Mouse (Mus musculus) liver, embryonic 13.5 days (tissue): ENCODE data around the gene Hsd17b13. TPM values are rescaled to one million over a fixed set of nuclear protein-coding genes. Genes with fewer than 3 reads are reported as not detected.
A peak's percentile ranks its signal among the peaks of the same experiment; 100 is the strongest.
"Not testable (repeated sequence)": the region's sequence is repeated elsewhere in the genome, so short reads cannot be mapped to it uniquely, and the experiment has no call there.

ENCODE experiments used
- ATAC-seq: fragments of 200-750 bp; cut with Nextera tagmentation; 2 replicates; pipeline ENCODE4 v1.8.0; 2017; ENCODE audit warnings: low read depth, mild to moderate bottlenecking, moderate number of reproducible peaks, moderate library complexity
- DNase-seq: peaks from one replicate; pipeline ENCODE4 v3.0.0; 2022
- H3K27ac ChIP-seq: fragments of 300-500 bp; sonication (generic); 2 replicates; pipeline ENCODE4 v1.5.1; 2015; ENCODE audit warnings: moderate library complexity, mild to moderate bottlenecking, inconsistent platforms
- H3K27me3 ChIP-seq: fragments of 300-500 bp; sonication (generic); 2 replicates; pipeline ENCODE4 v1.6.1; 2015; ENCODE audit warnings: mild to moderate bottlenecking, inconsistent platforms
- H3K36me3 ChIP-seq: fragments of 300-500 bp; sonication (generic); 2 replicates; pipeline ENCODE4 v1.6.1; 2015; ENCODE audit warnings: mild to moderate bottlenecking, inconsistent platforms
- H3K4me1 ChIP-seq: fragments of 300-500 bp; sonication (generic); replicated peaks from 2 replicates; pipeline ENCODE4 v1.6.1; 2015; ENCODE audit warnings: inconsistent platforms
- H3K4me2 ChIP-seq: fragments of 300-500 bp; sonication (generic); 2 replicates; pipeline ENCODE4 v1.6.1; 2015; ENCODE audit warnings: inconsistent platforms, mild to moderate bottlenecking, moderate library complexity
- H3K4me3 ChIP-seq: fragments of 300-500 bp; sonication (generic); replicated peaks from 2 replicates; pipeline ENCODE4 v1.5.1; 2015; ENCODE audit warnings: mild to moderate bottlenecking, inconsistent platforms
- H3K9ac ChIP-seq: fragments of 300-500 bp; sonication (generic); 2 replicates; pipeline ENCODE4 v1.6.1; 2015; ENCODE audit warnings: mild to moderate bottlenecking, inconsistent platforms
- H3K9me3 ChIP-seq: fragments of 300-500 bp; sonication (generic); replicated peaks from 2 replicates; pipeline ENCODE4 v1.6.1; 2016; ENCODE audit warnings: inconsistent platforms
- WGBS: fragments of 180-500 bp; shearing (Covaris S2); methylation state at CpG from one replicate; pipeline ENCODE4 v1.1.7; 2015; ENCODE audit not compliant: insufficient replicate concordance; 5-methylcytosine and 5-hydroxymethylcytosine counted together
- polyA plus RNA-seq: library from polyadenylated mRNA; unstranded; fragments of >200 nt; fragmentation: Nextera tagmentation; extraction: Ambion mirVana; gene quantifications from 2 replicates; pipeline ENCODE4 v1.2.1, GENCODE M21; 2015

Hsd17b13 gene
- 1.3 and 1.9 TPM in 2 replicates for polyA plus RNA-seq

DNA sequence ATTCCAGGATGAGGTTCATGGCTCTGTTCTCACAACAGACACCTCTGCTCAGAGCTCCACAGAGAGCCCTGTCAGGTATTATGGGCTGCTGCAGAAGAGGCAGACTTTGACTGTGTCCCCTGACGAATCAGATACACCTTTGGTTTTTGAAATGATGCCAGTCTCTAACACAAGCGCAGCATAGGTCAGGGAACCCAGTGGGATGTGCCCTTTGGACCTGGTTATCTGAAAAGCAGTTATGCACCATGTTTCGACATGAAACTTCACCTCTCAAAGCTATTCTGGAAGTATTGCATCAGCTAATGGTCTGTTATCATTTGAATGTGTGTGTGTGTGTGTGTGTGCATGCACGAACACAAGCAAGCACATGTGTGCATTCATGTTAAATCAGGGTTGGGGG lies at the start of gene Hsd17b13:
TSS of gene Hsd17b13 (minus strand) at position 114 of the 400 bp plus-strand sequence.
- DNase-seq = no peak
- Histone ChIP-seq H3K4me3 (no peak within 1 kb of the TSS), H3K4me1 (no peaks in the 10 kb centered on the region; the same call in 1 of the 2 replicates), H3K36me3 (no peaks in the 10 kb centered on the region), H3K9me3 (no peaks in the 10 kb centered on the region), H3K27me3 (peaks cover 15% of the 10 kb centered on the region), H3K4me2 (no peak within 1 kb of the TSS), H3K9ac (no peak within 1 kb of the TSS), H3K27ac (no peak within 1 kb of the TSS)
- 0 out of 2 replicates have a peak, but pooled peaks have one; percentile 39 for ATAC-seq
- WGBS = 50% methylated on average over 4 of the region's 4 CpGs

DNA sequence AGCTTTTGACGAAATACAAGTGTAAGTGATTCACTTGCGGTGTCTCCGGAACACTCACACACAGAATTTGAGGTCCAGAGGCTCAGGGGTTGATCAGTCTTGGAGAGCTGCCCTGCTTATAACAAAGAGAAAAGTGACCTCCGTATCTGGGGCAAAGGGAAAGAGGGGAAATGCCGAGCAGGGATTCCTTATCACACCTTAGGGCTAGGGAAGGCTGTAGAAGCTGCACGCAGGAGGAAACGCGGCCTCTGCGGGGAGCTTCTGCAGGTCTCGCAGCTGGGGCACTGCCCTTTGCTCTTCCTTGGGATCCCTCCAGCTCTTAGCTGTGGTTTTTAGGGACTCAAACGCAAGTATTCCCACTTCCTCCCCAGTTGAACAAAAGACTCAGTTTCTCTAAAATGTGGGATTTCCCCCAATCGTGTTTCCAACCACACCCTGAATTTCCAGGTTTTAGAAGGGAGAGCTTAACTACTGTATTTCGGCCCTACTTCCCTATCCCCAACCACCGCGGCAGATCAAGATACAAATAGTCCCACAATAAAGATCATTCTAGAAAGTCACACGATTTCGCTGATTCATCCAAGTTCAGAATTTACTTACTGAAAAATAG lies 48.1 kb upstream of the Hsd17b13 start:
- Histone ChIP-seq H3K9ac (no peak overlapping the region; the same call in 1 of the 2 replicates), H3K4me1 (peaks cover 41% of the 10 kb centered on the region), H3K9me3 (no peaks in the 10 kb centered on the region), H3K36me3 (no peaks in the 10 kb centered on the region), H3K27me3 (no peaks in the 10 kb centered on the region), H3K4me2 (peak overlapping the region; percentile 47), H3K4me3 (0 out of 2 replicates have a peak overlapping the region, but pooled peaks have one; percentile 9), H3K27ac (no peak overlapping the region)
- no peak for ATAC-seq
- 19% methylated on average over 17 of the region's 17 CpGs for WGBS
- DNase-seq = no peak

DNA sequence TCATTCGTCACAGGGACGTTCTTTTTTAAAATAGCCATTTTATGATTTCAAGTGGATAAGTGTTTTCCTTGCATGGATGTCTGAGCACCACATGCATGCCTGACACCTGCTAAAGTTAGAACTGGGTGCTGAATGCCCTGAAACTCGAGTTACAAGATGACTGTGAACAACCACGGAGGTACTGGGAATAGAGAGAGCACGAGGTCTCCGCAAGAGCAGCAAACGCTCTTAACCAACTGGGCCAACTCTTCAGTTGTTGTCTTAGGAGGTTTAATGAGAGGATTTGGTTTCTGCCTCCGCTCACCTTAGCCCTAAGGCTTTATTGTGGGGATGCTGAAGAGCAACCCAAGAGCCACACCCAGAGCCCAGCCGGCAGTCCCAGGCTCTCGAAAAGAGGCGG lies 47.6 kb upstream of the Hsd17b13 start:
- ATAC-seq (no peak), DNase-seq (no peak)
- no peak overlapping the region for H3K4me3 ChIP-seq
- WGBS = 70% methylated on average over 11 of the region's 11 CpGs
- no peak overlapping the region for H3K27ac ChIP-seq
- H3K9ac ChIP-seq = no peak overlapping the region
- H3K4me2 ChIP-seq = 0 out of 2 replicates have a peak overlapping the region, but pooled peaks have one; percentile 47
- no peaks in the 10 kb centered on the region for H3K27me3 ChIP-seq
- H3K9me3 ChIP-seq = no peaks in the 10 kb centered on the region
- no peaks in the 10 kb centered on the region for H3K36me3 ChIP-seq
- H3K4me1 ChIP-seq = peaks cover 46% of the 10 kb centered on the region

DNA sequence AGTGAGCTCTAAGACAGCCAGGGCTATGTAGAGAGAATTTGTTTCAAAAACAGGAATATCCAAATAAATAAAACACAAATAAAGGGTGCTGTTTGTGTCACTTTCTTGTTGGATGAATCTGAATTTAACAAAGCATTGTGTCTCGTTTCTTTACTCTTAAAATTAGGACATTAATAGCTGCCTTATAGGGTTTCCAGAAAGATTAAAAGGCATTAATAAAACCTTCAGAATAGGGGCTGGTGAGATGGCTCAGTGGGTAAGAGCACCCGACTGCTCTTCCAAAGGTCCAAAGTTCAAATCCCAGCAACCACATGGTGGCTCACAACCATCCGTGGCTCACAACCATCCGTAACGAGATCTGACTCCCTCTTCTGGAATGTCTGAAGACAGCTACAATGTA lies 47.0 kb upstream of the Hsd17b13 start:
- H3K4me2 ChIP-seq, H3K27me3 ChIP-seq, H3K36me3 ChIP-seq, H3K9ac ChIP-seq, ATAC-seq, H3K9me3 ChIP-seq, H3K4me3 ChIP-seq, H3K27ac ChIP-seq, DNase-seq: not testable (repeated sequence)
- H3K4me1 ChIP-seq = peaks cover 51% of the 10 kb centered on the region
- 70% methylated on average over 5 of the region's 5 CpGs for WGBS

DNA sequence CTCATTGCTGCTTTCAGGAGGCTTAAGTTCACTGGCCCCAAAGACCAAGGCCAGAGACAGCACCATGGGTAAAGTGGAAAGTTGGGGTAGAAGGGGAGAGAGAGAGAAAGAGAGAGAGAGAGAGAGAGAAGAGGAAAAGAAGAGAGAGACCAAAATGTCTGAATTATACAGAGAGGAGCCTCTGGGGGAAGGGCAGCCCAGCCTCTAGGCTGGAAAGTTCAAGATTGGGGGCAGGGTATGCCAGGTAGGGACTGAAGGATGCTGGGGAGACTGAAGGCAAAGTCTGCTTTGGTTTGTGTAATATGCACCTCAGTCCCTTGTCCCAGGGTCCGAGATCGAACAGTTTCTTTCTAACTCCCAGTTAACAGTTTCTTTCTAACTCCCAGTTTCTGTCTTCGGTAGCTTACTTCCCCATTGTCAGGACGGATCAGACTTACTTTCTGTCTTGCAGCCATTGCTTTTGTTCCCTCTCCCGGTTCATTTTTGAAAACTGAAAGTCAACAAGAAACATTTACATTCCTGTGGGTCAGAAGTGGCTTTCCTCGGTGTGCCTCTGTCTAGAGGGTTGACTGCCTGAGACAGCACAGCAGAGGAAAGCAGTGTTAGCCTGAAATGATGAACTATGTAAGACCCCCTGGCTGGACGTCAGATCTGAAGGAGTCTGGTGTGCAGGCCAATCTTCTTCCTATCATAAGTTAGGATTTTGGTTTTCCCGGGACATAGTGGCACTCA lies 46.2 kb upstream of the Hsd17b13 start:
- no peak overlapping the region for H3K9ac ChIP-seq
- ATAC-seq (no peak), DNase-seq (no peak)
- H3K9me3 ChIP-seq = no peaks in the 10 kb centered on the region
- no peaks in the 10 kb centered on the region for H3K27me3 ChIP-seq
- peak overlapping the region; percentile 18 for H3K4me2 ChIP-seq
- H3K27ac ChIP-seq = no peak overlapping the region
- H3K4me1 ChIP-seq = peaks cover 51% of the 10 kb centered on the region
- H3K36me3 ChIP-seq = no peaks in the 10 kb centered on the region
- no peak overlapping the region for H3K4me3 ChIP-seq
- 29% methylated on average over 8 of the region's 8 CpGs for WGBS

DNA sequence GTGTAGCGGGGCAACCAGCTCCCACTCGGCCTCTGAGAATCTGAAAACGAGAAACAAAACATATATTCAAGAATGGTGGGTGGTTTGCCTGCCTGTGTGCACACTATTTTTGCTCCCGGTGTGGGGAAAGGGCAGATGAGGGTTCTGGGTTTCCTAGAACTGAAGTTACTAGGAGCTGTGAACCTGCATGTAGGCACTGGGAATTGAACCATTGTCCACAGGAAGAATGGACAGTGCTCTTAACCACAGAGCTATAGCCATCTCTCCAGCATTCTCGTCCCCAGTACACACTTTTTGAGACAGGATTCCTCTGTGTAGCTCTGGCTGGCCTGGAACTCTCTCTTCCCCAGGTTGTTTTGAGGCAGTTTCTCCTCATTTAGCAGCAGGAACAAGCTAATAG lies 45.3 kb upstream of the Hsd17b13 start:
- WGBS = 34% methylated on average over 5 of the region's 5 CpGs
- H3K4me1 ChIP-seq = peaks cover 51% of the 10 kb centered on the region
- H3K9ac ChIP-seq = peak overlapping the region; percentile 69; the same call in 1 of the 2 replicates
- H3K36me3 ChIP-seq = 0 out of 2 replicates have a peak, but pooled peaks cover 5% of the 10 kb centered on the region
- H3K9me3 ChIP-seq = no peaks in the 10 kb centered on the region
- H3K4me3 ChIP-seq = peak overlapping the region; percentile 64; the same call in 1 of the 2 replicates
- H3K4me2 ChIP-seq = peak overlapping the region; percentile 71
- H3K27ac ChIP-seq = peak overlapping the region; percentile 40; the same call in 1 of the 2 replicates
- ATAC-seq (no peak), DNase-seq (no peak)
- H3K27me3 ChIP-seq = no peaks in the 10 kb centered on the region

DNA sequence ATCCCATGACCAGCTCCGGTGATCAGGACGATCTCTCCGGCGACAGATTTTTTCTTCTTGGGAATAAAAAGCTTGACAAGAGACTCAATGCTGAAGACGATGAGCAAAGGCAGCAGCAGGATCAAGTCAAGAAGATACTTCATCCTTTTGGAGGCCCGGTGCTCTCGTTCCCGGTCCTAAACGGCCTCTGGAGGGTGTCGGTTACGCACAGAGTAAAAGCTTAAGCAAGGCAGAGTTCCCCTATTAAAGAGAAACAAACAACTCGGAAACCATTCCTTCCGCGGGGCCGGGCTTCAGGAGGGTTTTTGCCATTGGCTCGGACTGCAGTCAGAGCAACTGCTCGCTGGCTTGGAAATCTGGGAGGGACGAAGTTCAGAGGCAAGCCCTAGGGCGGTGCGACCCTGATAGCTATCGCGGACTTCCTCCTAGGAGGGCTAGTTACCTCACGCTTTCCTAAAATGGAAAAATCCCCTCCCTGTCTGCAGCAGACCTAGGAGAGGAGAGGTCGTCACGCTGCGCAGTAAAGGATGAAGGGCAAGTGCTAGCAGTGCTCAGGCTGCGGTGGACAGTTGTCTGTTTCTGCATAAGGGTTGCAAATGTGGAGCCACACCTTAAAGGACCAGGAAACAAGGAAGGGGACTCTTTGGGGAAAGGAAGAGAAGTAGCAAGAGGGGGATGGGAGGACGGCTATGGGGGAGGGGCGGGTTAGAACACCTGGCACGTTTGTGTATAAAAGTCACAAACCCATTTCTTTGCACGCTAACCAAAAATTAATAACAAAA lies 44.6 kb upstream of the Hsd17b13 start, which contains the start of gene Hsd17b11:
TSS of gene Hsd17b11 (minus strand) at position 323 of the 782 bp plus-strand sequence.
- 1% methylated on average over 31 of the region's 31 CpGs for WGBS
- DNase-seq = peak; percentile 45
- peak; percentile 90 for ATAC-seq
- Histone ChIP-seq H3K27ac (peak within 1 kb of the TSS; percentile 65), H3K4me3 (peak within 1 kb of the TSS; percentile 64), H3K36me3 (0 out of 2 replicates have a peak, but pooled peaks cover 11% of the 10 kb centered on the region), H3K27me3 (no peaks in the 10 kb centered on the region), H3K4me1 (peaks cover 51% of the 10 kb centered on the region), H3K9ac (peak within 1 kb of the TSS; percentile 69), H3K4me2 (peak within 1 kb of the TSS; percentile 71), H3K9me3 (no peaks in the 10 kb centered on the region)

DNA sequence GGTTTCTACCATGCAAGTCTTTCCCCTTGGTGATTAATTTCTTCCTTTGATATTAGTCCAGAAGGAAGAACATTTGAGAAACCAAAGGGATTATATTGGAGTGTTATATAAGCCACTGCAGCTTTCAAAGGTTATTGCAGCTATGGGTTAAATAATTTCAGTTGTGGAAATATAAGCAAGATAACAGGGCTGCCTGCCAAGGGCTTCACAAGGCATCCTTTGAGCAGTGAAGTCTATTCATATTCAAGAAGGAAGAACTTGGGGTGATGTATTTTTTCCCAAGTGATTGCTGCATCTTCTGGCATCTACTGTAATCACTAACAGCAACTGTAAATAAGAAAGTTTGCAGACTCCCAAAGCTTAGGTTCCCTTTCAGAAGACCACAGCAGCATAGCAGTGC lies 34.2 kb upstream of the Hsd17b13 start:
- Histone ChIP-seq H3K27me3 (no peaks in the 10 kb centered on the region), H3K9me3 (no peaks in the 10 kb centered on the region), H3K9ac (no peak overlapping the region), H3K4me2 (no peak overlapping the region), H3K4me3 (no peak overlapping the region), H3K36me3 (no peaks in the 10 kb centered on the region; the same call in 1 of the 2 replicates), H3K4me1 (0 out of 2 replicates have a peak, but pooled peaks cover 3% of the 10 kb centered on the region), H3K27ac (no peak overlapping the region)
- no peak for DNase-seq
- no peak for ATAC-seq

DNA sequence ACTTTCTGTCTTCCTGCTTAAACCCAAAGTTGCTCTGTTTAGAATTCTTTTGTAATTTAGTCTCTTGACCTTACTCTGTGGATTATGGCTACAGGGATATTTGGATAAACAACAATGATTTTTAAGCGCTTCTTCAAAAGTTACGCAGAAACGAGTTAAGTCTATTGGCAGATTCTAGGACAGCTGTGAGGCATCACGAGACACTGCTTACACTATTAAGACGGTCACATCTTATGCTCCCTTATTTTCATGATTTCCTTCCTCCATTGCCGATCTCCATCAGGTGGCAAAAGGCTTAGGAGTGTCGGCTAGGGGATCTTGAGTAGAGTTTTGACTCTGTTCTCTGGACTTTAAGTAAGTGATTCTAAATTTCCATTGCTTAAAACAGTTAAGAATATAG lies 33.1 kb upstream of the Hsd17b13 start:
- H3K4me3 ChIP-seq = no peak overlapping the region
- 81% methylated on average over 7 of the region's 7 CpGs for WGBS
- no peaks in the 10 kb centered on the region for H3K27me3 ChIP-seq
- H3K9ac ChIP-seq = no peak overlapping the region
- 0 out of 2 replicates have a peak, but pooled peaks cover 3% of the 10 kb centered on the region for H3K4me1 ChIP-seq
- no peak overlapping the region for H3K27ac ChIP-seq
- H3K36me3 ChIP-seq = no peaks in the 10 kb centered on the region
- no peak for DNase-seq
- no peak overlapping the region for H3K4me2 ChIP-seq
- H3K9me3 ChIP-seq = no peaks in the 10 kb centered on the region
- ATAC-seq = no peak

DNA sequence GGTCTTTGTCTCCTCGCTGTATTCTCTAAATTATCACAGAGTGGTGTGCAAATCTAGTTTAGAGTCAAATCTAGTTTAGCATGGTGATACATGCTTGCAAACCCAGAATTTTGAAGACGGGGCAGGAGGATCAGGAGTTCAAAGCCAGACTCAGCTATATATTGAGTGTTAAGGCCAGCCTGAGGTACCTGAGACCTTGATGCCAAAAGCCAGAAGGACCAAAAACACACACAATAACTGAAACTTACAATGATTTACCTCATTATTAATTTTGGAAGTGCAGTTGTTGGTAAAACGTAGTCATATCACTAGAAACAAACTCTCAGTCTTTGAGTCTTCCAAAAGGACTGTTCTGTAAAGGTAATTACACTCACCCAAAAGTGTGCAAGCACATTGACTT lies 32.2 kb upstream of the Hsd17b13 start:
- Histone ChIP-seq H3K27ac (no peak overlapping the region), H3K4me3 (no peak overlapping the region), H3K4me1 (0 out of 2 replicates have a peak, but pooled peaks cover 3% of the 10 kb centered on the region), H3K9me3 (no peaks in the 10 kb centered on the region), H3K9ac (no peak overlapping the region), H3K4me2 (no peak overlapping the region), H3K27me3 (no peaks in the 10 kb centered on the region), H3K36me3 (no peaks in the 10 kb centered on the region)
- 72% methylated on average over 3 of the region's 3 CpGs for WGBS
- no peak for DNase-seq
- ATAC-seq = no peak

DNA sequence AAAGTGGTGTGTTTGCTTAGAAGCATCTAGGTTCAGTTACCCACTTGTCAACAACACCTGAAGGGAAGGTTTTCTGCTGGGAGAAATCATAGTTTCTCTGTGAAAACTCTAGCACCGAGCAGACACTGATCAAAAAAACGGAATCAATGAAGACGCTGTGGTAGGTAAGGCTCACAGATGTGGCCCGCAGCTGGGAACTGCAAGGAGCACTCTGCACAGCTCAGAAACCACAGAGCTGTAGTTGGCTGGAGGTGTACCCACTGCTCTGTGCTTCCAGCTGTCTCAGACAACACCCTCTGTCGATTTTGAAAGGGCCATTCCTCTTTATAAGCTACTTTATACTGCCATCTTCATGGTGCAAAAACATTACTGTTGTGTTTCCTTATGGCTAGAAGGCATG lies 30.6 kb upstream of the Hsd17b13 start:
- Histone ChIP-seq H3K9me3 (no peaks in the 10 kb centered on the region), H3K9ac (no peak overlapping the region), H3K27ac (no peak overlapping the region), H3K4me3 (no peak overlapping the region), H3K4me2 (no peak overlapping the region), H3K4me1 (peaks cover 12% of the 10 kb centered on the region; the same call in 1 of the 2 replicates), H3K27me3 (no peaks in the 10 kb centered on the region), H3K36me3 (no peaks in the 10 kb centered on the region)
- DNase-seq (no peak), ATAC-seq (no peak)
- WGBS = 59% methylated on average over 5 of the region's 5 CpGs
